ENCODE assay signal across 8 mouse cellular contexts in genomic region chr11:110449183-110449582, GRCm38 (mm10). TPM values are rescaled to one million over a fixed set of nuclear protein-coding genes. Genes with fewer than 3 reads are reported as not detected.
DNase-seq lines count a peak whose midpoint lies in the region; ATAC-seq and TF ChIP-seq lines count a peak whose summit lies in the region.

No protein-coding gene starts in this region.

- H3K36me3 ChIP-seq in heart, adult 2 months (ENCODE audit: control insufficient read depth, insufficient read depth, low read length): no peaks in the 10 kb centered on the region
- no peaks in the 10 kb centered on the region for H3K36me3 ChIP-seq in heart, embryonic 15.5 days

- no peak for DNase-seq in heart, adult 2 months
- no peak for DNase-seq in heart, postnatal 14 days
- peak; percentile 65 for DNase-seq in R1 (ENCODE audit: low read depth, low spot score)
- DNase-seq in mesoderm, embryonic 11.5 days (ENCODE audit: low read depth, low spot score): peak; percentile 73
- DNase-seq in adrenal gland, postnatal 36 days: no peak
- DNase-seq in adrenal gland, postnatal 14 days: no peak
- no peak for DNase-seq in right cerebral cortex, postnatal 10 days (ENCODE audit: low spot score in 2 of 2)

- H3K9me3 ChIP-seq in heart, embryonic 15.5 days (replicated peaks): no peaks in the 10 kb centered on the region

- no peaks in the 10 kb centered on the region for H3K27me3 ChIP-seq in heart, adult 2 months (ENCODE audit: control insufficient read depth, insufficient read depth, low read length)
- H3K27me3 ChIP-seq in heart, embryonic 15.5 days: no peaks in the 10 kb centered on the region

- H3K79me2 ChIP-seq in heart, adult 2 months (replicated peaks; ENCODE audit: control insufficient read depth, insufficient read depth, low read length): 0 out of 2 replicates have a peak, but pooled peaks cover 1% of the 10 kb centered on the region

- no peak for ATAC-seq in heart, embryonic 15.5 days (replicated peaks; ENCODE audit: insufficient number of reproducible peaks, insufficient read depth, low FRiP score, low read depth)

- no peak for TF ChIP-seq CTCF in heart, adult 2 months (IDR thresholded peaks at IDR 0.05)

- no peak for TF ChIP-seq POLR2A in heart, adult 2 months (IDR thresholded peaks at IDR 0.05; ENCODE audit: insufficient read depth, low read depth, low read length)

- H3K4me3 ChIP-seq in heart, adult 2 months: peak overlapping the region; percentile 30
- H3K4me3 ChIP-seq in heart, embryonic 15.5 days: peak overlapping the region; percentile 32

- H3K9ac ChIP-seq in heart, adult 2 months (ENCODE audit: low read depth, low read length): peak overlapping the region; percentile 12
- H3K9ac ChIP-seq in heart, embryonic 15.5 days: peak overlapping the region; percentile 29; the same call in 1 of the 2 replicates

- no peak for TF ChIP-seq EP300 in heart, adult 2 months (IDR thresholded peaks at IDR 0.05; ENCODE audit: insufficient read depth, low read depth, low read length)

- H3K27ac ChIP-seq in heart, adult 2 months: peak overlapping the region; percentile 31; the same call in 1 of the 2 replicates
- H3K27ac ChIP-seq in heart, embryonic 15.5 days: no peak overlapping the region

- intact Hi-C loops in heart, adult 2 months (cut with DNase I): loop anchor here (5.0 kb wide), 1 partner anchor 42 kb away; no protein-coding TSS in a partner anchor
- intact Hi-C loops in heart, postnatal 14 days (cut with DNase I): loop anchor here (5.0 kb wide), 1 partner anchor 33 kb away; no protein-coding TSS in a partner anchor

- H3K4me1 ChIP-seq in heart, adult 2 months (ENCODE audit: control insufficient read depth, insufficient read depth, low read length): peaks cover 14% of the 10 kb centered on the region
- peaks cover 28% of the 10 kb centered on the region for H3K4me1 ChIP-seq in heart, embryonic 15.5 days (replicated peaks)

- H3K4me2 ChIP-seq in heart, embryonic 15.5 days: peak overlapping the region; percentile 66

- WGBS in heart, adult 2 months: 33% methylated on average over 11 of the region's 11 CpGs
- WGBS in heart, embryonic 15.5 days: 20% methylated on average over 11 of the region's 11 CpGs

RNA-seq across cellular contexts. Expression of gene Map2k6, which starts 50.3 kb away (rescaled TPM):
- total RNA-seq in heart, adult 2 months (2021): 1 to 10 TPM; 3.8 TPM
- polyA plus RNA-seq in heart, adult 2 months (2012; rRNA removed): 4.1 and 5.5 TPM in 2 replicates
- 1 to 10 TPM; 6.4 to 7.0 TPM for total RNA-seq in heart, postnatal 14 days (2021)
- 13.5 and 15.3 TPM in 2 replicates for polyA plus RNA-seq in heart, embryonic 15.5 days (2015; fragmentation: Nextera tagmentation; extraction: Ambion mirVana)
- total RNA-seq in adrenal gland, postnatal 36 days (2021): 1 to 10 TPM; 2.0 to 6.4 TPM
- total RNA-seq in adrenal gland, postnatal 14 days (2021): 5.9 and 6.9 TPM in 2 replicates

Comparison
In these comparisons a context has a peak if more than half of its experiments do, and no peak if none do; other contexts are left out.
1. DNase-seq: peak in R1 (single experiment) and mesoderm, embryonic 11.5 days (single experiment); none in heart, adult 2 months (0 of 2), heart, postnatal 14 days (0 of 2), adrenal gland, postnatal 36 days (0 of 2), adrenal gland, postnatal 14 days (single experiment) and right cerebral cortex, postnatal 10 days (0 of 2).